Mouse (Mus musculus) hindbrain, embryonic 16.5 days (tissue): Measurements from ENCODE around the gene Mtf1. TPM values are rescaled to one million over a fixed set of nuclear protein-coding genes. Genes with fewer than 3 reads are reported as not detected.

Experiments
- ATAC-seq: fragments of 200-750 bp; cut with Nextera tagmentation; 2 replicates; pipeline ENCODE4 v1.8.0; 2017; ENCODE audit warnings: moderate TSS enrichment, moderate library complexity
- H3K27ac ChIP-seq: fragments of 300-500 bp; sonication (generic); 2 replicates; pipeline ENCODE4 v1.5.1; 2014; ENCODE audit warnings: low read depth, mild to moderate bottlenecking, control low read depth, low read length, moderate library complexity
- H3K27me3 ChIP-seq: fragments of 300-500 bp; sonication (generic); replicated peaks from 2 replicates; pipeline ENCODE4 v1.6.1; 2014; ENCODE audit warnings: low read length; ENCODE audit not compliant: control insufficient read depth, insufficient read depth
- H3K36me3 ChIP-seq: fragments of 300-500 bp; sonication (generic); 2 replicates; pipeline ENCODE4 v1.6.1; 2014; ENCODE audit warnings: mild to moderate bottlenecking, low read length, moderate library complexity, mixed read lengths; ENCODE audit not compliant: control insufficient read depth, insufficient read depth
- H3K4me1 ChIP-seq: fragments of 300-500 bp; sonication (generic); 2 replicates; pipeline ENCODE4 v1.6.1; 2014; ENCODE audit warnings: low read depth, low read length; ENCODE audit not compliant: control insufficient read depth, insufficient read depth
- H3K4me2 ChIP-seq: fragments of 300-500 bp; sonication (generic); 2 replicates; pipeline ENCODE4 v1.6.1; 2014; ENCODE audit warnings: mild to moderate bottlenecking, low read length, control low read depth, moderate library complexity
- H3K4me3 ChIP-seq: fragments of 300-500 bp; sonication (generic); 2 replicates; pipeline ENCODE4 v1.5.1; 2014; ENCODE audit warnings: mild to moderate bottlenecking, low read length, control low read depth, moderate library complexity
- H3K9ac ChIP-seq: fragments of 300-500 bp; sonication (generic); 2 replicates; pipeline ENCODE4 v1.6.1; 2014; ENCODE audit warnings: low read depth, mild to moderate bottlenecking, control low read depth, low read length, moderate library complexity
- H3K9me3 ChIP-seq: fragments of 300-500 bp; sonication (generic); 2 replicates; pipeline ENCODE4 v1.6.1; 2014; ENCODE audit warnings: mild to moderate bottlenecking, low read length, moderate library complexity; ENCODE audit not compliant: control insufficient read depth
- WGBS: fragments of 180-500 bp; shearing (Covaris S2); extraction: QIAGEN DNeasy Blood & Tissue Kit; methylation state at CpG from one replicate; pipeline ENCODE4 v1.1.7; 2014; 5-methylcytosine and 5-hydroxymethylcytosine counted together
- polyA plus RNA-seq: library from polyadenylated mRNA; unstranded; fragments of >200 nt; fragmentation: Nextera tagmentation; extraction: Ambion mirVana; gene quantifications from 2 replicates; pipeline ENCODE4 v1.2.1, GENCODE M21; 2015

The Mtf1 gene
- 11.5 and 14.0 TPM in 2 replicates for polyA plus RNA-seq

- peak; percentile 75 for ATAC-seq
- peak within 1 kb of the TSS; percentile 82 for H3K4me3 ChIP-seq
- peaks cover 19% of the 10 kb centered on the region for H3K36me3 ChIP-seq
- H3K4me1 ChIP-seq: peaks cover 11% of the 10 kb centered on the region
- H3K27ac ChIP-seq: peak within 1 kb of the TSS; percentile 93
- WGBS: 2% methylated on average over 21 of the region's 21 CpGs
- H3K9me3 ChIP-seq: no peaks in the 10 kb centered on the region
- H3K27me3 ChIP-seq: no peaks in the 10 kb centered on the region
- H3K4me2 ChIP-seq: peak within 1 kb of the TSS; percentile 93
- H3K9ac ChIP-seq: peak within 1 kb of the TSS; percentile 89
These were observed at the start of gene Mtf1 for GRCm38 (mm10) chr4:124801552-124802308. Gene Mtf1, plus strand, starts transcription at chr4:124802104.

DNA sequence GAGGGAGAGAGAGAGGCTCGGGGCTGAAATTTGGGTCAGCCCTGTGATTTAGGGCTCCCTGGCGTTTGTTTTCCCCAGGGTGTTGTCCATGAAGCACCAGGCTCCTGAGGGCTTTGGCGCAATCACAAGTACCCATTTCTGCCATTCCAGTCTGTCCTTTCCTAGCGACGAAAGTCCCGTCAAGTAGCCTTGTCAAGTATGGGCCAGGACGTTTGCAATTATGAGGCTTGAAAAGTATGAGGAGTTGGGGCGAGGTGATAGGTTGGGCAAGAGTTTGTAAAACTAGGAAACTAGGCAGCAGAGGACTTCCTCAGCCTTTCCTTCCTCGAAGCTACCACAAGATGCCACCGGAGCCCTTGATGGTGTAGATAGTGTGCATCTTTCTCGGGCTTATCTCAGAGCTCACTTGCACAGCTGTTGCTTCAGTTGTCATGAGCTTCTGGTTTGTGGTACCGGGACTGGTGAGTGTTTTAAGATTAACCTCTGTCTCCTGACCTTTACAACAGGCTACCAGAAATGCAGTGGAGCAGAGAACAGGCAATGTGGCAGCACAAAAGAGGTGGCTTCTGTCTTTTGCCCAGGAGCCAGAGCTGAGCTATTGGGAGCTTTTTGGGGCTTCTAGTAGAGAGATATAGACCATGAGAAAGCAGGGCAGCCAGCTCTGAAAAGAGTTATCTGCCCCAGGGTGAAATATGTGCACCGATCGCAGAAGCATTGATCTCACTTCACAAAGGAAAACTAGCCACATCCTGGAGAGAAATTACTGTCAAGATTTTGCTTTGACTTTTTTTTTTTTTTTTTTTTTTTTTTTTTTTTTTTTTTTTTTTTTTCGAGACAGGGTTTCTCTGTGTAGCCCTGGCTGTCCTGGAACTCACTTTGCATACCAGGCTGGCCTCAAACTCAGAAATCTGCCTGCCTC is 49.4 kb upstream of the Mtf1 start:
- Histone ChIP-seq H3K9ac (peak overlapping the region; percentile 80), H3K4me2 (peak overlapping the region; percentile 99), H3K36me3 (0 out of 2 replicates have a peak, but pooled peaks cover 7% of the 10 kb centered on the region), H3K4me1 (peaks cover 14% of the 10 kb centered on the region), H3K9me3 (no peaks in the 10 kb centered on the region), H3K4me3 (peak overlapping the region; percentile 77), H3K27ac (no peak overlapping the region), H3K27me3 (no peaks in the 10 kb centered on the region)
- WGBS: 19% methylated on average over 15 of the region's 15 CpGs
- no peak for ATAC-seq

- H3K27ac ChIP-seq: no peak overlapping the region
- no peaks in the 10 kb centered on the region for H3K36me3 ChIP-seq
- no peak overlapping the region for H3K9ac ChIP-seq
- WGBS: 76% methylated on average over 7 of the region's 7 CpGs
- no peak for ATAC-seq
- no peaks in the 10 kb centered on the region for H3K9me3 ChIP-seq
- no peak overlapping the region for H3K4me3 ChIP-seq
- H3K27me3 ChIP-seq: no peaks in the 10 kb centered on the region
- no peak overlapping the region for H3K4me2 ChIP-seq
- H3K4me1 ChIP-seq: peaks cover 14% of the 10 kb centered on the region
These were observed 46.4 kb upstream of the Mtf1 start for GRCm38 (mm10) chr4:124755526-124755925.

DNA sequence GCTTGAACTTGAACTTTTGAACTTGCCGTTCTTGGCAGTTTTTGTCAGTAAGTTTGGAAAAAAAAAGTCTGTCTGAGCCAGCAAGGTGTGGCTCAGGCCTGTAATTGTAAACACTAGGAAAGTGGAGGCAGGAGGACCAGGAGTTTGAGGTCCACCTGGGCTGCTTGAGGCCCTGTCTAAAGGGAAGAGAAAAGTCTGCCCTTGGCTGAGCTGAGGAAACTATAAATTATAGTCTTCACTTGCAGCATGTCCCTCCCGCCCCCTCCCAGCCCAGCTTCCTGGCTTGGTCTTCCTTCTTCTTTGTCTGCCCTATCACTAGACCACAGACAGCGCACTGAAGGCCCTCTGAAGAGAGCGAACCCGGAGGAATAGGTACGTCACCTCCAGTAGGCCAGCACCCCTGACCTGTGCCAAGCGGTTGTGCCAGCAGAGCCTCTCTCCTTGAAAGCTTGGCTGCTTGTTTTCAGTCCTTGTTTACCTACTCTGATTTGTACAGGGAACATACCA is 42.5 kb upstream of the Mtf1 start:
- Histone ChIP-seq H3K36me3 (no peaks in the 10 kb centered on the region), H3K4me2 (no peak overlapping the region), H3K27ac (no peak overlapping the region), H3K4me3 (no peak overlapping the region), H3K27me3 (no peaks in the 10 kb centered on the region), H3K4me1 (no peaks in the 10 kb centered on the region), H3K9ac (no peak overlapping the region), H3K9me3 (no peaks in the 10 kb centered on the region)
- ATAC-seq: no peak
- 92% methylated on average over 7 of the region's 7 CpGs for WGBS

DNA sequence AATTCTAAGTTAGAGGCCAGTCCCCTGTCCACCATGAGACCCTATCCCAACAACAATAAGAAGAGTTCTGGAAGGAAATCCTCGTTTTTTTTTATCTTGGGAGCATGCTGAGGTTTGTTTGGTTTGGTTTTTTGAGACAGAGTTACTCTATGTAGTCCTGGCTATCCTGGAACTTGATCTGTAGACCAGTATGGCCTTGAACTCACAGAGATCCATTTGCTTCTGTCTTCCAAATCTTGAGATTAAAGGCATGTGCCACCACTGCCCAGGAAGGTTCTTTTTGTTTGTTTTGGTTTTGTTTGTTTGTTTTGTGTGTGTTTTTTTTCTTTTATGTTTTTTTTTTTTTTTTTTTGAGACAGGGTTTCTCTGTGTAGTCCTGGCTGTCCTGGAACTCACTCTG is 40.7 kb upstream of the Mtf1 start:
- no peak for ATAC-seq
- Histone ChIP-seq H3K4me3 (no peak overlapping the region), H3K36me3 (no peaks in the 10 kb centered on the region), H3K4me1 (no peaks in the 10 kb centered on the region), H3K27ac (no peak overlapping the region), H3K27me3 (no peaks in the 10 kb centered on the region), H3K9me3 (no peaks in the 10 kb centered on the region), H3K4me2 (no peak overlapping the region), H3K9ac (no peak overlapping the region)
- WGBS: 61% methylated on average over 1 of the region's 1 CpGs

DNA sequence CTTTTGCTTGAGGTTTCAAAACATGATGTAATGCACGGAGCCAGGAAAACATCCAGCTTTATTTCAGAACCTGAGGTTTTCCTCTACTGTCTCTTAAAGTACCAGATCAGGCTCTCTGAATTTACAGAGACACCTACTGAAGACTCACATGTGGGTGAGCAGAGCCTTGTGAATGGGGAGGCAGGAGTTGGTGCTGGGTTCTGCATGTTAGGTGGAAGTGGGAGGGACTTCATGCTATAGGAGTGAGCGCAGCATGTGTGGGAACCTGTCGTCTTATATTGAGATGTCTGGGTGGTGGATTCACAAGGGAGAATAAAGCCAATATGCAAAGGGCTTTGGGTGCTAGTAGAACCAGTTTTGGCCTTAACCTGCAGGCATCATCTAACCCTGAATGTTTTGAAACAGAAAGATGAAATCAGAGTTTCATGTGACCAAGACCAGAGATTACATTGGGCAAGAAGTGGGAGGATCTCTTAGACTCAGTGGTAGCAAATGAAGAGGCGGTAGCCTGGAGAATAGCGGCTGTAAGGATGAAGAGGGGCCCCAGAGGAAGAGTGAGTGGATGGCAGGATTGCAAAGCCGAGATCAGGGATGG is 38.9 kb upstream of the Mtf1 start:
- no peak overlapping the region for H3K27ac ChIP-seq
- WGBS: 92% methylated on average over 6 of the region's 6 CpGs
- no peaks in the 10 kb centered on the region for H3K9me3 ChIP-seq
- H3K4me2 ChIP-seq: no peak overlapping the region
- no peaks in the 10 kb centered on the region for H3K27me3 ChIP-seq
- H3K4me1 ChIP-seq: no peaks in the 10 kb centered on the region
- no peak overlapping the region for H3K9ac ChIP-seq
- ATAC-seq: no peak
- no peak overlapping the region for H3K4me3 ChIP-seq
- H3K36me3 ChIP-seq: no peaks in the 10 kb centered on the region

GRCm38 (mm10) chr4:124765802-124766565 is 35.9 kb upstream of the Mtf1 start:
- no peaks in the 10 kb centered on the region for H3K9me3 ChIP-seq
- 87% methylated on average over 23 of the region's 23 CpGs for WGBS
- ATAC-seq: no peak
- no peak overlapping the region for H3K9ac ChIP-seq
- no peaks in the 10 kb centered on the region for H3K4me1 ChIP-seq
- no peaks in the 10 kb centered on the region for H3K27me3 ChIP-seq
- no peaks in the 10 kb centered on the region for H3K36me3 ChIP-seq
- H3K27ac ChIP-seq: no peak overlapping the region
- no peak overlapping the region for H3K4me2 ChIP-seq
- no peak overlapping the region for H3K4me3 ChIP-seq

DNA sequence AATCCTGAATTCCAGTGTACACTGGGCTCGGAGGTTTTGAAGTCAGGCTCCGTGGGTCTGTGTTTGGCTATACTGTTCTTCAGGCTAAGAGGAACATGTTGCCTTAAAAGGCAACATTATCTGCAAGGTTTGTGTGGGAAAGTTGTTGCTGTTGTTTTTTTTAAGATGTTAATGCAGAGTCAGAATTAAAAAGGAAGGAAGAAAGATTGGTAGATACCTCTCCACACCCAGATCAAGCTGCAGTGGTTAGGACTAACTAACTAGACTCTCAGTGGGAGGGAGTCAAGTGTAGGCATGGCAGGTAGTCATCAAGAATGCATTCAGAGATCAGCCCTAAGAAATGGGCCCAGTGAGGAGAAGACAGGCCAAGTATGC is 35.4 kb upstream of the Mtf1 start:
- Histone ChIP-seq H3K9me3 (no peaks in the 10 kb centered on the region), H3K9ac (no peak overlapping the region), H3K27me3 (no peaks in the 10 kb centered on the region), H3K4me1 (no peaks in the 10 kb centered on the region), H3K4me2 (no peak overlapping the region), H3K36me3 (no peaks in the 10 kb centered on the region), H3K27ac (no peak overlapping the region), H3K4me3 (no peak overlapping the region)
- ATAC-seq: no peak
- 90% methylated on average over 2 of the region's 2 CpGs for WGBS
